Mouse (Mus musculus): ENCODE data around the gene 1110002E22Rik.

- TF ChIP-seq POLR2A (IDR thresholded peaks at IDR 0.05; ENCODE audit: extremely low read depth, insufficient read depth, low read length) (no peak), CTCF (IDR thresholded peaks at IDR 0.05; ENCODE audit: low read depth, low read length) (no peak)
Observed at GRCm38 (mm10) chr3:138041591-138042301, 23.1 kb upstream of the 1110002E22Rik start.

Measured in liver, adult 2 months (tissue).